ENCODE assay signal across 22 mouse cellular contexts in the genomic region with DNA sequence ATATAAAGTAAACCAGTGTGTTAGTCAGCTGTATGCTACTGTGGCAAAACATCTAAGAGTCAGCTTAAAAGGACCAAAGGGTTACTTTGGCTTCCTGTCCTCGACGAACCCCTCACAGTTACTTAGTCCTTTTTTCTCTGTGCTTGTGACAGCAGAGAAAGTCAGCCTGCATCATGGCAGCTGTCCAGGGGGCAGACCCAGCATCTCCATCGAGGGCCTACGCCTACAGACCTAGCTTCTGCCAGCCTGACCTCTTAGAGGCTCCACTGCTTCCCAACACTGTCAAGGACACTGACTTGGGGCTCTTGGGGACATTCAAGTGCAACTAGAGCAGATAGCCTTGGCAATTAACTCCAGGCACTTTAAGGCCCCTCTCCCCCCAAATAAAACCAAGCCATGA.
DNase-seq lines count a peak whose midpoint lies in the region; ATAC-seq and TF ChIP-seq lines count a peak whose summit lies in the region.
"Had no signal": no experiment of that assay in that cellular context is flagged by ENCODE, and none has a peak within 500 bp of the region (broad histone marks: within the 10 kb centered on the region; RNA-seq: fewer than 3 reads in every experiment).

No protein-coding gene starts in this region.

- no peak overlapping the region for H3K27ac ChIP-seq in kidney, adult 2 months (ENCODE audit: insufficient read depth, low read depth, low read length)
- H3K27ac ChIP-seq in heart, embryonic 10.5 days = peak overlapping the region; percentile 74
- H3K27ac ChIP-seq in heart, embryonic 13.5 days (replicated peaks) = peak overlapping the region; percentile 67
- H3K27ac ChIP-seq: embryonic facial prominence, embryonic 15.5 days; forebrain, embryonic 15.5 days; limb, embryonic 15.5 days; liver, embryonic 14.5 days; midbrain, embryonic 10.5 days; neural tube, embryonic 13.5 days had no signal

- H3K36me3 ChIP-seq in kidney, adult 2 months (ENCODE audit: control insufficient read depth, insufficient read depth, low read length) = no peaks in the 10 kb centered on the region
- H3K36me3 ChIP-seq in heart, embryonic 10.5 days = no peaks in the 10 kb centered on the region
- H3K36me3 ChIP-seq in heart, embryonic 13.5 days = no peaks in the 10 kb centered on the region
- H3K36me3 ChIP-seq: embryonic facial prominence, embryonic 15.5 days; forebrain, embryonic 15.5 days; limb, embryonic 15.5 days; midbrain, embryonic 10.5 days; neural tube, embryonic 13.5 days had no signal

- H3K4me2 ChIP-seq in heart, embryonic 13.5 days = no peak overlapping the region
- H3K4me2 ChIP-seq: embryonic facial prominence, embryonic 15.5 days; forebrain, embryonic 15.5 days; limb, embryonic 15.5 days; neural tube, embryonic 13.5 days had no signal

- no peak overlapping the region for H3K4me3 ChIP-seq in kidney, adult 2 months (ENCODE audit: insufficient read depth, low read depth, low read length)
- no peak overlapping the region for H3K4me3 ChIP-seq in heart, embryonic 10.5 days
- H3K4me3 ChIP-seq in heart, embryonic 13.5 days = no peak overlapping the region
- H3K4me3 ChIP-seq: embryonic facial prominence, embryonic 15.5 days; forebrain, embryonic 15.5 days; limb, embryonic 15.5 days; midbrain, embryonic 10.5 days; myocyte; neural tube, embryonic 13.5 days had no signal

- no peak for TF ChIP-seq POLR2A in kidney, adult 2 months (IDR thresholded peaks at IDR 0.05; ENCODE audit: low read depth, low read length)

- no peak overlapping the region for H3K9ac ChIP-seq in heart, embryonic 13.5 days
- H3K9ac ChIP-seq: embryonic facial prominence, embryonic 15.5 days; forebrain, embryonic 15.5 days; limb, embryonic 15.5 days; liver, embryonic 14.5 days; neural tube, embryonic 13.5 days had no signal

- WGBS in kidney, adult 2 months = 66% methylated on average over 4 of the region's 4 CpGs
- 52% methylated on average over 4 of the region's 4 CpGs for WGBS in heart, embryonic 10.5 days
- 35% methylated on average over 4 of the region's 4 CpGs for WGBS in heart, embryonic 13.5 days

- intact Hi-C loops in heart, postnatal 14 days (cut with DNase I) = no loop called here

- no peaks in the 10 kb centered on the region for H3K9me3 ChIP-seq in heart, embryonic 10.5 days
- H3K9me3 ChIP-seq in heart, embryonic 13.5 days = no peaks in the 10 kb centered on the region
- H3K9me3 ChIP-seq: embryonic facial prominence, embryonic 15.5 days; forebrain, embryonic 15.5 days; limb, embryonic 15.5 days; midbrain, embryonic 10.5 days; neural tube, embryonic 13.5 days had no signal

- no peaks in the 10 kb centered on the region for H3K4me1 ChIP-seq in kidney, adult 2 months (ENCODE audit: control insufficient read depth, insufficient read depth, low read length)
- peaks cover 10% of the 10 kb centered on the region for H3K4me1 ChIP-seq in heart, embryonic 10.5 days
- H3K4me1 ChIP-seq in heart, embryonic 13.5 days = peaks cover 22% of the 10 kb centered on the region
- H3K4me1 ChIP-seq: embryonic facial prominence, embryonic 15.5 days; forebrain, embryonic 15.5 days; limb, embryonic 15.5 days; midbrain, embryonic 10.5 days; neural tube, embryonic 13.5 days had no signal

- TF ChIP-seq CTCF in kidney, adult 2 months (conservative IDR thresholded peaks at IDR 0.05; ENCODE audit: insufficient read depth, insufficient read length, low read depth, low read length) = no peak

- H3K27me3 ChIP-seq in kidney, adult 2 months (replicated peaks; ENCODE audit: control insufficient read depth, insufficient read depth, low read length) = no peaks in the 10 kb centered on the region
- H3K27me3 ChIP-seq in heart, embryonic 10.5 days (ENCODE audit: insufficient read depth, poor library complexity, severe bottlenecking) = no peaks in the 10 kb centered on the region
- H3K27me3 ChIP-seq in heart, embryonic 13.5 days (replicated peaks) = no peaks in the 10 kb centered on the region
- H3K27me3 ChIP-seq: embryonic facial prominence, embryonic 15.5 days; forebrain, embryonic 15.5 days; limb, embryonic 15.5 days; neural tube, embryonic 13.5 days had no signal

- peak; percentile 21 for DNase-seq in kidney, postnatal 14 days
- no peak for DNase-seq in kidney, adult 2 months
- DNase-seq in heart, embryonic 10.5 days (ENCODE audit: low spot score) = no peak
- peak; percentile 28 for DNase-seq in heart, postnatal 14 days
- no peak for DNase-seq in thymus, postnatal 0 days (ENCODE audit: low spot score)
- no peak for DNase-seq in ovary, postnatal 14 days (ENCODE audit: low spot score)
- DNase-seq: cerebellum, adult 9-11 months; gastrocnemius, postnatal 10 days; kidney, adult 8-10 months; kidney, postnatal 4 days; layer of hippocampus, adult 9-11 months; thymus, postnatal 4 days had no signal

- no peak for ATAC-seq in heart, embryonic 13.5 days (ENCODE audit: extremely low read depth, insufficient number of reproducible peaks, low FRiP score, low TSS enrichment)
- no peak for ATAC-seq in erythroblast, adult 5-6 weeks (replicated peaks; ENCODE audit: low FRiP score, poor library complexity, severe bottlenecking)
- ATAC-seq: forebrain, embryonic 15.5 days; midbrain, embryonic 16.5 days had no signal

Comparison
In these comparisons a context has a peak if more than half of its experiments do, and no peak if none do; other contexts are left out.
1. DNase-seq: peak in kidney, postnatal 14 days (single experiment) and heart, postnatal 14 days (2 of 2); none in kidney, adult 2 months (single experiment), heart, embryonic 10.5 days (single experiment), thymus, postnatal 0 days (single experiment) and ovary, postnatal 14 days (single experiment).